Mouse (Mus musculus): ENCODE measurements around the gene Bpnt1.

Gene Bpnt1

DNA sequence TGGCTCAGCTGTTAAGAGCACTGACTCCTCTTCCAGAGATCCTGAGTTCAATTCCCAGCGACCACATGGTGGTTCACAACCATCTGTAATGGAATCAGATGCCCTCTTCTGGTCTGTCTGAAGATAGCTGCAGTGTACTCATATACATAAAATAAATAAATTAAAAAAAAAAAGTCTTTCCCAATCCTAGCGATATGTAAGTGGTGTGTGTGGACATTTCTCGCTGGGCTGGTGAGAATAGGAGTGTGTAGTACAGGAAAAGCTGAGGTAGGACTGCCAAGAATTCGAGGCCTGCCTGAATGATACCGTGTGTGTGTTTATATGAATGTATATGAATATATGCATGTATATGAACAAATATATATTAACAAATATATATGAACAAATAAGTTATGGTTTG lies 585 bp upstream of the Bpnt1 start:
- no peak for DNase-seq (ENCODE audit: extremely low spot score)

DNA sequence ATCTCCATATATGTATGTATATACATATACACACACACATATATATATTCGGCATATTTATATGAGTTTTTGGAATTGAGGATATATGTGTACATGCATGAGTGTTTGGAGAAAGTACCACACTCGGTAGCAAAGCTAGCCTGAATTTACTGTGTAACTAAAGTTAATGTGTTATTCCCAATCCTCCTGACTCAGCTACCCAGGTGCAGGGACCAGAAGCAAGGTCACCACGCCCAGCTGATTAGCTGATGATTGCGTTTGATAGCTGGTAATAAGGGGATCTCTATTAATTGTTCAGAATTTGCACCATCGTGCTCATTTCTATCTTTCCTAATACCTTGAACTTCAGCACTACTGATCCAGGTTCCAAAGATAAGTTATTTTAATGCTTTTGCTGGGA lies 1.7 kb downstream of the Bpnt1 start:
- no peak for DNase-seq (ENCODE audit: extremely low spot score)

DNA sequence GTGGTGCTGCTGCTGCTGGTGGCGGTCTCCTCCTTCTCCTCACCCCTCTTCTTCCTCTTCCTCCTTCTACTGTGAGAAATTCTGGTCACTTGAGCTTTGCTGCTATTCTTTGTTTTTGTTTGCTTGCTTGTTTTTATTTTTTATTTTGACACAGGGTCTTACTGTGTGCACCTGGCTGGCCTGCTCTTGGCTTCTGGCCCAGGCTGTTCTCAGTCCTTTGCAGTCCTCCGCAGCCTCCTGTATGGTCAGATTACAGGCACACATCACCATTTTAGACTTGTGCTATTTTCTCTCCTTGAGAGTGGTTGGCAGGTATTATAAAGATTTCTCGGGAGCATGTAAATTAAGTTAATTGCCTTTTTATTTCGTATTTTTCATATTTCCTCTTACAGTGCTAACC lies 2.2 kb downstream of the Bpnt1 start:
- DNase-seq (ENCODE audit: extremely low spot score), result no peak

DNA sequence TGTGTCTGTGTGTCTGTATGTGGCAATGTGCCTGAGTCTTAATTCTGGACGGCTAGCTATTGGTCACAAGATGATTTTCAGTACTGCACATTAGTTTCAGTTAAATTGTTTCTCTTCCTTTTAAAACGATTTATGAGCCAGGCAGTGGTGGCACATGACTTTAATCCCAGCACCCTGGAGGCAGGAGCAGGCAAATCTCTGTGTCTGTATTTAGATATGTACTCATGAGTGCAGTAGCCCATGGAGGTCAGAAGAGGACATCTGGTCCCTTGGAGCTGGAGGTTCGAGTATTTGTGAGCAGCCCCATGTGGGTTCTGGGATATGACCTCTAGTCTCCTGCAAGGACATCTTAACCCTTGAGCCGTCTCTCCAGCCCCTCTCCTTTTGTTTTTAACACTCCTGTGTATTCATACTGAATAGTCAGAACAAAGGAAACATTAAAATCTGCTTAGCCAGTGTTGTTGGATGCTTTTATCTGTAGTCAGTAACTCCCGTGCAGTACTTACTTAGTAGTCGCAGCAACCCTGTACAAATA lies 3.3 kb downstream of the Bpnt1 start:
- DNase-seq (ENCODE audit: extremely low spot score), result no peak

DNA sequence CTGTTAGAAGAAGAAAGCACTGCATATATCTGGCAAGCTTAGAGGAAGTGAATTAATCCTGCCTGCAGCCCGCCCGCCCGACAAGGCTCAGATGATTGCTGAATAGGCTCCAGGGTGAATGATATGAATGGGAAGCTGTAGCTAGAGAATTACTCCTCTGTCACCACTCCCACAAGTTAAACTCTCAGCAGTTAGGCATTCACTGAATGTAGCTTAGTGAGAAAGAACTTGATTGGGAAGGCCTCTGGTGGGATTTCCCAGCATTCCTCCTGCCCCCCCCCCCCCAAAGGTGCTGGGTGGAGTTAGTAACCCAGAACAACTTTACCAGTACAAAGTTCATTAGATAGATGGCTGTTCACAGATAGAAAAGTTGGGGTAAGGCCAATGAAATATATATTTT lies 4.6 kb downstream of the Bpnt1 start:
- DNase-seq (ENCODE audit: extremely low spot score), result no peak

DNA sequence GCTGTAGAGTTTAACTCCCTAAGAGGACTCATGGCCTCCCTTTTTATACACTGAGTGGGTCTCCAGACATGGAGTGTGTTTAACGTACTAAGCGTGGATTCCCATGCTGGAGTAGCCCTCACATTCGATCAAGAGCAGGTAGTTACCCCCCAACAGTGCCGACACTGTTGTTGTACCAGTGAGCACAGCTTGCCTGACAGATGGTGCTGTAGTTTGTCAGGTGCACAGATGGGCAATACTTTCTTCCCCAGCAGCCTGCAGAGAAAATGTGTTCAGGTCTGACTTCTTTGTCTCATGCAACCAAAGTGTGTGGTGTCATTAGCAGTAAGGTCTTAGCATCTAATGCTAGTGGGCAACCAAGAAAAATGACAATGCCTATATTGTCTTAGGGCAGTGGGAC lies 10.5 kb downstream of the Bpnt1 start:
- DNase-seq (ENCODE audit: extremely low spot score), result no peak

DNA sequence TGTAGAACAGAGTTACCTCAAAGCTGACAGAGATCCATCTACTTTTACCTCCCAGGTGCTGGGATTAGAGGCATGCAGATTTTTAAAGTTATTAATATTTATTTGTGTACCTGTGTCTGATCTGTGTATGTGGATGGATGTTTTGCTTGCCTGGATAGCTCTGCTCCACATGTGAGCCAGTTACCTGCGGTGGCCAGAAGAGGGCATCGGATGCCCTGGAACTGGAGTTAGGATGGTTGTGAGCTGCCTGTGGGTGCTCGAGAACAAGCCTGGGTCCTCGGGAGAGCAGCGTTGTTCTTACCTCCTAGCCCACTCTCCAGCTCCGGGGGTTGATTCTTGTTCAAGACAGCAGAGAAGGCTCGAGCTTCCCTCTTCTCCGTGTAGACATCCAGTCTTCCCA lies 11.5 kb downstream of the Bpnt1 start:
- no peak for DNase-seq (ENCODE audit: extremely low spot score)

DNA sequence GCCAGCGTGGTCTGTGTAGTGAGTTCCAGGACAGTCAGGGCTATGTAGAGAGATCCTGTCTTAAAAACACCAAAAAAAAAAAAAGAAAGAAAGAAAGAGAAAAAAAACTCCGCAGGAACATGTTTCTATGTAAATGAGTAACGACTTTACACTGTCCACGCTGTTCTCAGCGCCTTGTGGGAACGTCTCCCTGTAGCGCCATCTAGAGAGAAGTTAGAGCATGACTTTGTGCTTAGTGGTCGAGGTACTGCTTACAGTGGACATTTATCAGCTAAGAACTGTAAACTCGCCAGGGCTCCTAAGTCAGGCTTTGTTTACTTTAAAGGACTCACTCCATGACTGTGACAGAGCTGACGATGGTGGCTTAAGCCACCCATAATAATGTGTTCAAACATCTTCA lies 14.2 kb downstream of the Bpnt1 start:
- DNase-seq (ENCODE audit: extremely low spot score), result no peak

DNA sequence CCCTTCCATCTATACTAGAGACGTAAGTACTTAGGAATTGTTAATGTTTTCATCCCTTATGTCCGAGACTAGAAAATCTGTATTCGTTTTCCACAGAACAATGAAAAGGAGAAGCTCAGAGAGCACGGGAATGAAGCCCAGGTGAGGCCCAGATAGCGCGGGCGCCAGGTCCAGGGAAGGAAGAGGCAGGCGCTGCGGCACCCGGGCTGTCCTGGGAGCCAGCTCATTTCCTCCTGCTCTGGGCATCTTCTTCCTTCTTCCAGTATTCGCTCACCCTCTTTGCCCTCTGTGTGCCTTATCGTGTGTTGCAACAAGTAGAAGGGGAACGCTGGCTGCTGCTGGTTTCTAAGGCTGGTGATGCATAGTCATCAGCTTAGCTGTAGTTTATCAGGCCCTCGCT lies 17.8 kb downstream of the Bpnt1 start:
- DNase-seq (ENCODE audit: extremely low spot score), result no peak

DNA sequence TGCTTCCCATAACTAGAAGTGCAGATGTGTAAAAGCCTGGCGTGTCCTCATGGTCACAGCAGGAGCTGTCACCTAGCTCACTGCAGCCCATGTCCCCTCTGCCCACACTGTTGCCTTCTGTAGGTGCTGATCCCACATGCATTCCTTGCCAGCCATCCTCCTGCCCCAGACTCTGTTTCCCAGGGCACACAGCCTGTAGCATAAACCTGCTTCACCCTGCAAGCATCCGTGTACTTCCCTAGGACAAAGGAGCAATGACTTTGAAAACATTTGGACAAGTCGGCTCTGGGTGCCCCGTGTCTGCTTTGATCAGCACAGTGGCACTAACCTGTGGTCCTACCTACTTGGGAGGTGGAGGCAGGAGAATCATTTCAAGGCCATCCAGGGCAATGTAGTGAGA lies 18.7 kb downstream of the Bpnt1 start:
- no peak for DNase-seq (ENCODE audit: extremely low spot score)

DNA sequence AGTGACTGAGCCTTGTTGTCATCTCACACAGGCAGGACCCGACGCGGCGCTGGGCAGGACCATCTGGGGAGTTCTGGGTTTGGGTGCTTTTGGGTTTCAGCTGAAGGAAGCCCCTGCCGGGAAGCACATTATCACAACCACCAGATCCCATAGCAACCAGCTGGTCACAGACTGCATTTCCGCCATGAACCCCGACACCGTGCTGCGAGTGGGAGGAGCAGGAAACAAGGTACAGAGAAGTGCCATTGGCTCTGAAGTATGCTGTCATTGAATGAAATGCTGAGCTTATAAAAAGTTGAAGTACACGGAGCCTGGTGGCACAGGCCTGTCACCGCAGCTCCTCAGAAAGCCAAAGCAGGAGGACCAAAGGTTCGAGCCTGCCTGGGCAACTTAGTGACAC lies 20.2 kb downstream of the Bpnt1 start:
- DNase-seq (ENCODE audit: extremely low spot score), result no peak

DNA sequence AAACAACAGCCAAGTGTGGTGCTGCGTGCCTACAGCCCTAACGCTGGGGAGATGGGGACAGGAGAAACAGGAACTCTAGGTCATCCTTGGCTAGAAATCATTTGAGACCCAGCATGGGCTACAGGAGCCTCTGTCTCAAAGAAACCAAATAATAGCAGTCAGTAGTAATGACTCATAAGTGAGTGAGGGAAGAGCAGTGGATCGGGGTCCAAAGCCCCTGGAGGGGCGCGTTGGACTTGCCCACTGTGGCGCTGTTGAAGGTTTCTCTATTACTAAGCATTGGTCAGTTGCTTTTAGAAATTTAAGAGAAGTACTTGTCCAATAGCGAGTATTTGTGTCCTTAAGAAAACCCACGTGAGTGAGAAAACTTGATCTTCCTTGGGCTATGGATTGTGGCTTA lies 21.4 kb downstream of the Bpnt1 start:
- no peak for DNase-seq (ENCODE audit: extremely low spot score)

DNA sequence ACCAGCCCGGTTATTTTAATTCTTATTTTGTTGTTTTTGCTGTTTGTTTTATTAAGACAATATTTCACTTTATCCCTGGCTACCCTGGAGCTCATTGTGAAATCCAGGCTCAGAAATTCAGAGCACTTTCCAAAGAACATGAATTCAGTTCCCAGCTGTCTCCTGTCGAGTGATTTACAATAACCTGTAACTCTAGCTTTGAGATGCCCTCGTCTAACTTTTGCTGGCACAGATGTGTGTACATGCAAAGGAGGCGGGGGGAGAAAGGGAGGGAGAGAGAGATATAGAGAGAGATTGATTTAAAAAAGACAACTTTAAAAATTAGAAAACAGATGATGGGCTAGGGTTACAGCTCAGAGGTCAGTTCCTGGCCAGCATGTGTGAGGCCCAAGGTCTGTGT lies 22.8 kb downstream of the Bpnt1 start:
- no peak for DNase-seq (ENCODE audit: extremely low spot score)

DNA sequence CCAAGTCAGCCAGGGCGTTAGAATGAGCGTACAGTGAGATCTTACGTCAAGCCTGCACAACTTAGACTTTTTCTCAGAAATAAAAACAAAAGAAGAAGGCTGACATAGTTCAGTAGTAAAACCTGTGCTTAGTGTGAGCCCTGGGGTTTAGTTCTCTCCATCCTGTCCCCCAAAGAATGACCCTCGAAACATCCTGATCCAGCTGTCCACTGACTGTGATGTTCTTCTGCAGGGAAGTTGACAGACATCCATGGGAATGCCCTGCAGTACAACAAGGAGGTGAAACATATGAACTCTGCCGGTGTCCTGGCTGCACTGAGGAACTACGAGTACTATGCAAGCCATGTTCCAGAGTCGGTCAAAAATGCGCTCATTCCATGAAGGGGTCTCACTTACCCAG lies 24.3 kb downstream of the Bpnt1 start:
- no peak for DNase-seq (ENCODE audit: extremely low spot score)

DNA sequence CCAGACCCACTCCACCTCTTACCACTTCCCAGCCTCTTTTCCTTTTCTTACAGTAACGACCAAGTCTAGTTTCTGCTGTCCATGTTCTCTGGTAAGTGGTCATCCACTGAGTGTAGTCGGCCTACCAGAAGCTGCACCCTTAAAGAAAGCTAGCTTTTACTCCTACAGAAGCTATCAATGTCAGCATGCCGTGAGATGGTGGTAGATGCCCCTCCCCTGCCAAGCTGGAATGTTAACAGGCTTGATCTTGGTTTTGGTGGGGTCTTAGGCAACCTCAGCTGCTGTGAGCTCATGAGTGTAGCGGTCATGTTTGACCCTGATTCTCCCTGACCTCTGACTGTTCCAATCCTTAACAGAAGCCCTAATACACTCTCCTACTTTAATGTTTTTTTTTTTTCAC lies 26.3 kb downstream of the Bpnt1 start:
- DNase-seq (ENCODE audit: extremely low spot score), result no peak

DNA sequence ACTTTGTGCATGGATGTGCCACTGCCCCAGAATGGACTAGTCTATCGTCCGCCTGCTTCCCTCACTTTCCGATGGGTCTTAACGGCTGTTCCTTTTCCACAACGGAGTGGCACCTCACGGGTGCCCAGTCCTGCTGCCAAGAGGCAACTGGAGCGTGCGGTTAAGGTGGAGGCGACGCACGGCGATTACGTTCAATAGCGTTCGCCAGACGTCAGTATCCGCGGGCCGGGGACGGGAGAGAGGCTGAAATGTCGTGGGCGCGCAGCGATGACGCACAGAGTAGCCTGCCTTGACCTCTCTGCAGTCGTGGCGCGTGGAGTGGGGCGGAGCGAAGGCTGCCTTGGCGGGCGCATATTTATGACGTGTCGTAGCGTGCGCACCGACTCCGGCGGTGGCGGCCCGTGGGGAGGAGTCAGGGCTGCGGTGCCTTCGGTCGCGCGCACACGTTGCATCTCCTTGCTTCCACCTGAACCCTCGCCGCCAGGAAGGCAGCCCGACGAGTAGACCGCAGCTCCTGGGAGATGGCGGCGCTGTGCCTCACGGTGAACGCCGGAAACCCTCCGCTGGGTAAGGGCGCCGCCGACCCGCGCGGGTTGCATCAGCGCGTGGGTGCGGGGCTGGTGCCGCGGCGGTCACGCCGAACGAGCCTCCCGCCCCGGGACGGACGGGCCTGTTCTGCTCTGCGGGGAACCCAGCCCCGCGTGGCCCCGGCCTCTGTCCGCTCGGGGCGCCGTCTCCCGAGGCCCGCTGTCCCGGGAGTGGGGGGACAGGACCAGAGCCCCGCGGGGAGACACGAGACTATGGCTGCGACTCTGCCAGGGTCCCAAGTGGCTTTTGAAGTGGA lies 30.9 kb downstream of the Bpnt1 start, which contains the start of gene Eprs:
TSS of gene Eprs (plus strand) at position 368 of the 844 bp plus-strand sequence.
- peak; percentile 99 for DNase-seq (ENCODE audit: extremely low spot score)

DNA sequence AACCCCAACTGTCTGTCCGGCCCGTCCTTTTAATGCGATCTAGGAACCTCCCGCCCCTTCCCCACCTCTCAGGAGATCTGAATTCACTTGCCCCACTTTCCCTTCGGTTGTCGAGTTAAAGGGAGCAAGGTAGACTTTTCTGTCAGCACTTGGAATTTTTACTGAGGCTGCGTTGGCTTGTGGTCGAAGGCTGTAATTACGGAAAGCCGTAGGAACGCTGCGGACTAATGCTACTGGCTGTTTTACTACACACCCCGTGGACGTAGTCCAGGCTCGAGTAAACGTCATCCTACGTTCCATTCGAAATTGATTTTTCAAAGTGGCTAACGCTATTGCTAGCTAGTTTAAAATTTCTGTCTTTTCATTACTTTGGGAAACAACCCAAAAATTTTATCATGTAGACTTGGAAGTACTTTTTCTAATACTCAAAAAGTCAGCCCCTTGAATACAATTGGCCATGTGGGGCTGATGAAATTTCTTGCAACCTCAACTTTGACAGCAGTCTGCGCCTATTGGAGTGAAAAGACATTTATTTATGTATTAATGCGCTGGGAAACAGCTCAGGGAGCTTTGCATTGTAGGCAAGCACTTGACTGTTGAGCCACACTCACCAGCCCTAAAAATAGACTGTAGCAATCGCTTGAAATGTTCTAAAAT lies 31.7 kb downstream of the Bpnt1 start:
- peak; percentile 45 for DNase-seq (ENCODE audit: extremely low spot score)

DNA sequence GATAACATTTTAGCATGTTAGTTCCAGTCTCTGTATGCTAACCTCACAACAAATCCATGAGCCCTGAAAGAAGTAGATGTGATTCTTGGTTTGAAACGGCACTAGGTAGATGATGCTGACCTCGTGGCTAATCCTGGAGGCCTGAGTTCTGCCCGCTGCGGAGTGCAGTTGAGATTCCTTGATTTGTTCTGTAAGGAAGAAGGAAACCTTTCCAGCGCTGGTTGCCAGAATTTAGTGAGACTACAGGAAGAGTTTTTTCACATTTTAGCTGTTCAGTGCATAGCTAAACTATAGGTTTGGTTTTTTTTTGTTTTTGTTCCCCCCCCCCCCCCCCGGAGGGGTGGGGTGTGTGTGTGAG lies 32.2 kb downstream of the Bpnt1 start:
- no peak for DNase-seq (ENCODE audit: extremely low spot score)

DNA sequence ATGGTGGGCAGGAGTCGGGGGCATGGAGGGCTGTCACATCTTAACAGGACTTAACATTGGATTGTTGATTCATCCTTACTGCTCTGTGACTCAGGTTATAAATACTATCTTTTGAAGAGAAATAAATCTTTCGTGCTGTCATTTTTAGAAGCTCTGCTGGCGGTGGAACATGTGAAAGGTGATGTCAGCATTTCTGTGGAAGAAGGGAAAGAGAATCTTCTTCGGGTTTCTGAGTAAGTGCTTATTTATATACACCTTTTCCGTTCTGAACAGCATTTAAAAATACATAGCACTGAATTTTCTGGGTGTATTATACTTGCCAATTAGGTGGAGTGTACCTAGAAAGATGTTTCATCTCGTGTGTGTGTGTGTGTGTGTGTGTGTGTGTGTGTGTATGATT lies 35.4 kb downstream of the Bpnt1 start:
- no peak for DNase-seq (ENCODE audit: extremely low spot score)

DNA sequence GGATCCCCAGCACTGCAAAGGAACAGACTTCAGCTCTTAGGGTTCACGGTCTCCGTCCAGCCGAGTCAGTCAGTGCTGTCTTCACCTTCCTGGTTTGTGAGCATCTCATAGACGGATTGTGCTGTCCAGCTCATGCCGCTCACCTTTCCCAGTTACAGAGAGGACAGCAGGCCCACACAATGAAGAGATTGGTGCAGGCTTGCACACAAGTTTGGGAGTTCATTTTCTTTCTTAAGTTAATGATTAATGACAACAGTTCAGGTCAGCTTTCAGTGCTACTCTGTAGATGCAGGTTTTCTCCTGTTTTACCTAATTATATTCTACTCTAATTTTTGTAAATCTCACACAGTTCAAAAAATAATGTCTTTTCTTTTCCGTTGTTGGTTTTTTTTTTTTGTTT lies 38.0 kb downstream of the Bpnt1 start:
- no peak for DNase-seq (ENCODE audit: extremely low spot score)

DNA sequence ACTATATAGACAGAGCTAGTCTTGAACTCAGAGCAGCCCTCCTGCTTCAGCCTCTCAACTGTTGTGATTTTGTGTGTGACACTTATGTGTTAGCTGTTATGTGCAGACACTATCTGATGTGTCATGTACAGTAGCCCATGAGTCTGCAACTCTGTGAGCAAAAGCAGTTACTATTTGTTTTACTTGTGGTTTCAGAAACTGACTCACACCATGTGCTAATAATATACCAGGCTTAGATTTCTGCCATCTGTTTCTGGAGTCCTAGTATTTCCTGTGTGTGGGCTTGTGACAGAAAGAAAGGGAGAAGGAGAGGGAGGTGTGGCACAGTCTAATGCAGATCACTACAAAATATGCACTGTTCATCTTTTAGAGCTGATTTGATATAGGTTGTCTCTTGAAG lies 44.4 kb downstream of the Bpnt1 start:
- DNase-seq (ENCODE audit: extremely low spot score), result no peak

DNA sequence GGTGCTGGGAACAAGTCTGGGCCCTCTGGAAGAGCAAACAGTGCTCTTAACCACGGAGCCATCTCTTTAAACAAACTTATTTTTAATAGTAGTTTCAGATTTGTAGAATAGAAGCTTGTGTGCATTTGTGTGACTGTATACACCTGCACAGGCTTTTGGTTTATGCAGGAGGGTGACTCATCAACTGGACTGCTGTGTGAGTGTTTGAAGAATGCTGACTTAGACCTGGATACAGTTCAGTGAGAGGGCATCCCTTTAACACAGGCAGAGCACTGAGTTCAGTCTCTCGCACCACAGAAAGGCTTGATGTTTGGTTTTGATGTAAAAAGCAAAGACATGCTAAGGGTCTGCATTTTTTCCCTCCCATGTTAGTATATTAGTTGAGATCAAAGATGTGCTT lies 45.5 kb downstream of the Bpnt1 start:
- no peak for DNase-seq (ENCODE audit: extremely low spot score)

DNA sequence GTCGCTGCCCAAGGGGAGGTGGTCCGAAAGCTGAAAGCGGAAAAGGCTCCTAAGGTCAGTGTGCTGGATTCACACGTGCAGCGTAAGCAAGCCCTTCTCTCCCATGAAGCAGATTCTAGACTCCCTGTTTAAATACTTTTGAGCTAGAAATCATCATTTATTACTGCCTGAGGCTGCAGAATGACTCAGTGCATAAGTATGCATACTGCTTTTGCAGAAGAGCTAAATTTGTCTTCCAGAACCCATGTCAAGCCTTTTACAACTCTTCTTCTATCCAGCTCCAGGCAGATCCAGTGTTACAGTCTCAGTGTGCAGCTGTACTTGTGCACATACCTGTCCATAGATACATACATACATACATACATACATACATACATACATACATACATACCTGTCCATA lies 69.7 kb downstream of the Bpnt1 start:
- no peak for DNase-seq (ENCODE audit: extremely low spot score)
